Mouse (Mus musculus) lung, adult 18-20 months (tissue): ENCODE measurements around the gene Foxj1.

Source experiments
- DNase-seq, 2 experiments: peaks; one replicate each; pipeline ENCODE4 v3.0.0; 2022; ENCODE audit warnings: mixed read lengths in 2 of 2

The Foxj1 gene

GRCm38 (mm10) chr11:116337531-116337930 is 2.3 kb upstream of the Foxj1 start:
- DNase-seq, result no peak

GRCm38 (mm10) chr11:116337000-116337399 is 1.8 kb upstream of the Foxj1 start:
- DNase-seq, result no peak

GRCm38 (mm10) chr11:116336393-116336792 is 1.2 kb upstream of the Foxj1 start:
- DNase-seq, result no peak

- no peak for DNase-seq
Measured at GRCm38 (mm10) chr11:116334417-116334782, 799 bp downstream of the Foxj1 start.

- DNase-seq, result peak in 1 of 2 experiments; percentile 27
Measured at GRCm38 (mm10) chr11:116333526-116334416, 1.4 kb downstream of the Foxj1 start.

GRCm38 (mm10) chr11:116332983-116333270 is 2.3 kb downstream of the Foxj1 start:
- no peak for DNase-seq

- no peak for DNase-seq
Measured at GRCm38 (mm10) chr11:116332232-116332982, 2.8 kb downstream of the Foxj1 start.

- peak; percentile 31 to 52 for DNase-seq
Measured at GRCm38 (mm10) chr11:116330211-116330518, 5.0 kb downstream of the Foxj1 start.

GRCm38 (mm10) chr11:116329314-116330210 is 5.6 kb downstream of the Foxj1 start:
- peak; percentile 36 to 39 for DNase-seq

GRCm38 (mm10) chr11:116326963-116327603 is 8.1 kb downstream of the Foxj1 start:
- DNase-seq, result peak; percentile 44 to 74

- DNase-seq, result peak; percentile 81 to 86
Measured at GRCm38 (mm10) chr11:116318719-116319659, 16.2 kb downstream of the Foxj1 start.

- DNase-seq, result no peak
Measured at GRCm38 (mm10) chr11:116312359-116312758, 22.8 kb downstream of the Foxj1 start.

GRCm38 (mm10) chr11:116311169-116311568 is 24.0 kb downstream of the Foxj1 start:
- DNase-seq, result no peak

- DNase-seq, result no peak
Measured at GRCm38 (mm10) chr11:116309601-116310000, 25.6 kb downstream of the Foxj1 start.

GRCm38 (mm10) chr11:116307762-116308531 is 27.3 kb downstream of the Foxj1 start:
- no peak for DNase-seq

- no peak for DNase-seq
Measured at GRCm38 (mm10) chr11:116307019-116307725, 28.0 kb downstream of the Foxj1 start, which contains the start of gene Exoc7. Gene Exoc7, minus strand, starts transcription at chr11:116307233.

GRCm38 (mm10) chr11:116306126-116306982 is 28.8 kb downstream of the Foxj1 start:
- peak; percentile 90 to 96 for DNase-seq

- no peak for DNase-seq
Measured at GRCm38 (mm10) chr11:116305423-116305822, 29.8 kb downstream of the Foxj1 start.

GRCm38 (mm10) chr11:116298621-116299020 is 36.6 kb downstream of the Foxj1 start:
- no peak for DNase-seq
